Mouse (Mus musculus): Measurements from ENCODE around the gene Tbx5. TPM values are rescaled to one million over a fixed set of nuclear protein-coding genes. Genes with fewer than 3 reads are reported as not detected.

Tbx5 gene
- polyA plus RNA-seq, 1 experiment = not detected

DNA sequence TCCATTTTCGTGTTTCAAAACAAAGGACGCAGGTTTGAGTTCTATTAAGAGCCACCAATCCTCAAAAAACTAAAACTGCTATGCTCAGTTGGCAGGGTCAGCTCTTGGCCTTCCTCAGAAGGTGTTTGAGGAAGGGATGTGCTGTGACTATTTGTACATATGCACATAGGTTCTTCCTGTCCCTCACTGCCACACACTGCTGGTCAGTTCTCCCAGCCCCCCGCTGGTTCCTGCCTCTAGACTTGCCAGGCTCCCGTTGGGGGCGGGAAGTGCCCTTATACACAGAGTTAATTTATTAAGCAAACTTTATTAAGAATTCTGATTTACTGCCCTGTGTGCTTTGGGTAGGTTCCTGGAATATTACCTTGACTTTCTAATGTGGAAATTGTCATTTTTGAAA, 11.9 kb downstream of the Tbx5 start:
- H3K4me3 ChIP-seq (ENCODE audit: insufficient read depth, poor library complexity, severe bottlenecking) = no peak overlapping the region
- H3K27me3 ChIP-seq (ENCODE audit: control insufficient read depth, insufficient read depth, insufficient read length) = peaks cover 49% of the 10 kb centered on the region
- no peaks in the 10 kb centered on the region for H3K79me2 ChIP-seq (ENCODE audit: control insufficient read depth, insufficient read depth)
- no peak overlapping the region for H3ac ChIP-seq (ENCODE audit: control insufficient read depth, insufficient read length, low read depth)
- TF ChIP-seq CTCF (IDR thresholded peaks at IDR 0.05; ENCODE audit: control insufficient read depth, insufficient read depth, insufficient read length) = no peak
- TF ChIP-seq MYOG (IDR thresholded peaks at IDR 0.05; ENCODE audit: control insufficient read depth, extremely low read depth, insufficient read length) = no peak
- no peak for TF ChIP-seq USF1 (IDR thresholded peaks at IDR 0.05; ENCODE audit: low read depth)
- TF ChIP-seq CEBPB (IDR thresholded peaks at IDR 0.05; ENCODE audit: low read depth) = no peak
- no peak for TF ChIP-seq FOSL1 (IDR thresholded peaks at IDR 0.05; ENCODE audit: insufficient read depth, low read length, poor library complexity, severe bottlenecking)
- no peak for TF ChIP-seq MYOD1 (IDR thresholded peaks at IDR 0.05; ENCODE audit: control insufficient read depth, insufficient read length, low read depth)
- no peak for TF ChIP-seq MAX (IDR thresholded peaks at IDR 0.05)
- no peaks in the 10 kb centered on the region for H3K36me3 ChIP-seq (ENCODE audit: control insufficient read depth, insufficient read depth)
- H3K79me3 ChIP-seq (ENCODE audit: low read depth) = no peaks in the 10 kb centered on the region

- Histone ChIP-seq H3K36me3 (ENCODE audit: control insufficient read depth, insufficient read depth) (no peaks in the 10 kb centered on the region), H3K4me3 (ENCODE audit: insufficient read depth, poor library complexity, severe bottlenecking) (no peak overlapping the region), H3ac (ENCODE audit: control insufficient read depth, insufficient read length, low read depth) (no peak overlapping the region), H3K79me2 (ENCODE audit: control insufficient read depth, insufficient read depth) (no peaks in the 10 kb centered on the region), H3K79me3 (ENCODE audit: low read depth) (no peaks in the 10 kb centered on the region), H3K27me3 (ENCODE audit: control insufficient read depth, insufficient read depth, insufficient read length) (peaks cover 43% of the 10 kb centered on the region)
- TF ChIP-seq MYOD1 (IDR thresholded peaks at IDR 0.05; ENCODE audit: control insufficient read depth, insufficient read length, low read depth) = no peak
- no peak for TF ChIP-seq MYOG (IDR thresholded peaks at IDR 0.05; ENCODE audit: control insufficient read depth, extremely low read depth, insufficient read length)
- no peak for TF ChIP-seq USF1 (IDR thresholded peaks at IDR 0.05; ENCODE audit: low read depth)
- TF ChIP-seq FOSL1 (IDR thresholded peaks at IDR 0.05; ENCODE audit: insufficient read depth, low read length, poor library complexity, severe bottlenecking) = no peak
- no peak for TF ChIP-seq CTCF (IDR thresholded peaks at IDR 0.05; ENCODE audit: control insufficient read depth, insufficient read depth, insufficient read length)
- TF ChIP-seq CEBPB (IDR thresholded peaks at IDR 0.05; ENCODE audit: low read depth) = no peak
- no peak for TF ChIP-seq MAX (IDR thresholded peaks at IDR 0.05)
Measured at GRCm38 (mm10) chr5:119844994-119845393, 12.5 kb downstream of the Tbx5 start.

DNA sequence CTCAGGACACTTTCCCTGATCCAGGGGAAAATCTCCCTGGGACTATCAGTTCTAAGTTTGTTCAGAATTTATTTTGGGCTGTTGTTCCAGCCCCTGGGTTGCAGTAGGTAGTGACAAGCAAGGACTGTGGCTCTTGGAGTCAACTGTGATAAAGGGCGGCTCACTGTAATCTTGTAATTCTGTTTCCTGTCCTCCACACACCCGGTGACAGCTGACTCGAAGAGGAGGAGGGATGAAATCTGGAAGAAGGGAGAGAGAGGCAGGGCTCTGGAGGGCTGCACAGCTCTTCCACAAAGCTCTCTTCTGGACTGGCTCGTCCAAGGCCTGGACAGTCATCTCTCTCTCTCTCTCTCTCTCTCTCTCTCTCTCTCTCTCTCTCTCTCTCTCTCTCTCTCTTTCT, 24.6 kb downstream of the Tbx5 start:
- Histone ChIP-seq H3K36me3 (ENCODE audit: control insufficient read depth, insufficient read depth) (no peaks in the 10 kb centered on the region), H3ac (ENCODE audit: control insufficient read depth, insufficient read length, low read depth) (no peak overlapping the region), H3K79me2 (ENCODE audit: control insufficient read depth, insufficient read depth) (no peaks in the 10 kb centered on the region), H3K27me3 (ENCODE audit: control insufficient read depth, insufficient read depth, insufficient read length) (peaks cover 14% of the 10 kb centered on the region), H3K79me3 (ENCODE audit: low read depth) (no peaks in the 10 kb centered on the region), H3K4me3 (ENCODE audit: insufficient read depth, poor library complexity, severe bottlenecking) (no peak overlapping the region)
- TF ChIP-seq CTCF (IDR thresholded peaks at IDR 0.05; ENCODE audit: control insufficient read depth, insufficient read depth, insufficient read length) (no peak), MYOG (IDR thresholded peaks at IDR 0.05; ENCODE audit: control insufficient read depth, extremely low read depth, insufficient read length) (no peak), MYOD1 (IDR thresholded peaks at IDR 0.05; ENCODE audit: control insufficient read depth, insufficient read length, low read depth) (no peak), CEBPB (IDR thresholded peaks at IDR 0.05; ENCODE audit: low read depth) (no peak), USF1 (IDR thresholded peaks at IDR 0.05; ENCODE audit: low read depth) (no peak), FOSL1 (IDR thresholded peaks at IDR 0.05; ENCODE audit: insufficient read depth, low read length, poor library complexity, severe bottlenecking) (no peak), MAX (IDR thresholded peaks at IDR 0.05) (no peak)

- no peak for TF ChIP-seq CEBPB (IDR thresholded peaks at IDR 0.05; ENCODE audit: low read depth)
- TF ChIP-seq CTCF (IDR thresholded peaks at IDR 0.05; ENCODE audit: control insufficient read depth, insufficient read depth, insufficient read length) = no peak
- no peak for TF ChIP-seq MYOD1 (IDR thresholded peaks at IDR 0.05; ENCODE audit: control insufficient read depth, insufficient read length, low read depth)
- no peak for TF ChIP-seq USF1 (IDR thresholded peaks at IDR 0.05; ENCODE audit: low read depth)
- TF ChIP-seq MAX (IDR thresholded peaks at IDR 0.05) = no peak
- TF ChIP-seq FOSL1 (IDR thresholded peaks at IDR 0.05; ENCODE audit: insufficient read depth, low read length, poor library complexity, severe bottlenecking) = no peak
- no peak for TF ChIP-seq MYOG (IDR thresholded peaks at IDR 0.05; ENCODE audit: control insufficient read depth, extremely low read depth, insufficient read length)
- Histone ChIP-seq H3K79me3 (ENCODE audit: low read depth) (no peaks in the 10 kb centered on the region), H3K36me3 (ENCODE audit: control insufficient read depth, insufficient read depth) (no peaks in the 10 kb centered on the region), H3K4me3 (ENCODE audit: insufficient read depth, poor library complexity, severe bottlenecking) (no peak overlapping the region), H3K79me2 (ENCODE audit: control insufficient read depth, insufficient read depth) (no peaks in the 10 kb centered on the region), H3K27me3 (ENCODE audit: control insufficient read depth, insufficient read depth, insufficient read length) (peaks cover 8% of the 10 kb centered on the region), H3ac (ENCODE audit: control insufficient read depth, insufficient read length, low read depth) (no peak overlapping the region)
Measured at GRCm38 (mm10) chr5:119861301-119861700, 28.8 kb downstream of the Tbx5 start.

DNA sequence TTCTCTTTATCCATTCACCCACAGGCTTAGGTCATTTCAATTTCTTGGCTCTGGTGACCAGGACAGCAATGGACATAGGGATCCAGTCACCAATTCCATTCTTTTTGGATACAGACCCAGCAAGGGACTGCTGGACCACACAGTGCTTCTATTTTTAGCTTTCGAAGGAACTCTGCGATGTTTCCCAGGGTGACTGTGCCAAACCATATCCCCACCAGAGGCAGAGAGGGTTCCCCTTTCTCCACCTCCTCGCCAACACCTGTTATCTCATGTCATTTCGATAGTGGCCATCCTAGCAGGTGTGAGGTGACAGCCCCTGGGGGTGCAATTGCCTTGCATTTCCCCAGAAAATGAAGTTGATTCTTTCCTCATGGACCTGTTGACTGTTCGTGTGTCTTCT, 30.0 kb downstream of the Tbx5 start:
- H3K4me3 ChIP-seq (ENCODE audit: insufficient read depth, poor library complexity, severe bottlenecking) = no peak overlapping the region
- peaks cover 11% of the 10 kb centered on the region for H3K27me3 ChIP-seq (ENCODE audit: control insufficient read depth, insufficient read depth, insufficient read length)
- TF ChIP-seq FOSL1 (IDR thresholded peaks at IDR 0.05; ENCODE audit: insufficient read depth, low read length, poor library complexity, severe bottlenecking) (no peak), USF1 (IDR thresholded peaks at IDR 0.05; ENCODE audit: low read depth) (no peak), MYOD1 (IDR thresholded peaks at IDR 0.05; ENCODE audit: control insufficient read depth, insufficient read length, low read depth) (no peak)
- H3K79me2 ChIP-seq (ENCODE audit: control insufficient read depth, insufficient read depth) = no peaks in the 10 kb centered on the region
- H3K79me3 ChIP-seq (ENCODE audit: low read depth) = no peaks in the 10 kb centered on the region
- H3ac ChIP-seq (ENCODE audit: control insufficient read depth, insufficient read length, low read depth) = no peak overlapping the region
- H3K36me3 ChIP-seq (ENCODE audit: control insufficient read depth, insufficient read depth) = no peaks in the 10 kb centered on the region

All from C2C12 (cell line).